Mouse (Mus musculus): Measurements from ENCODE around the gene Lrrc49. TPM values are rescaled to one million over a fixed set of nuclear protein-coding genes. Genes with fewer than 3 reads are reported as not detected.

Gene Lrrc49
- 43.4 and 46.7 TPM in 2 replicates for polyA plus RNA-seq (2012; rRNA removed)

GRCm38 (mm10) chr9:60687891-60688324 is at the start of gene Lrrc49:
Lrrc49 (minus strand) TSS chr9:60688158.

GRCm38 (mm10) chr9:60712771-60713541 is 25.0 kb upstream of the Lrrc49 start, which contains the start of gene Larp6:
Larp6 (plus strand) TSS chr9:60712989.

GRCm38 (mm10) chr9:60521806-60522264 is 166.1 kb downstream of the Lrrc49 start, which contains the start of gene Thsd4:
Thsd4 (minus strand) TSS chr9:60522046.

Other genes starting within 250 kb of the Lrrc49 start
- 6.5 and 8.3 TPM in 2 replicates for gene Thsd4, start 166.1 kb downstream of the Lrrc49 start, polyA plus RNA-seq (2012; rRNA removed)
- gene Larp6, start 24.8 kb upstream of the Lrrc49 start, polyA plus RNA-seq (2012; rRNA removed): 2.2 and 2.4 TPM in 2 replicates
- 23.4 and 33.6 TPM in 2 replicates for gene Uaca, start 106.4 kb upstream of the Lrrc49 start, polyA plus RNA-seq (2012; rRNA removed)

Measured in central nervous system, embryonic 11.5 days (tissue).